Mouse (Mus musculus) retina, postnatal 1 day (tissue): ENCODE measurements at regions not wholly inside any gene's neighbourhood (a gene's known extent, or its start where the extent isn't known, plus 50 kb on each side); places are given as distances from the start of the nearest gene placed in this dataset.
"Not testable (repeated sequence)": the region's sequence is repeated elsewhere in the genome, so short reads cannot be mapped to it uniquely, and the experiment has no call there.

ENCODE experiments used
- DNase-seq: peaks from one replicate; pipeline ENCODE4 v3.0.0-alpha.2; 2012

GRCm38 (mm10) chrX:135112109-135112508 lies 65.3 kb downstream of the Gm15023 start:
- DNase-seq: not testable (repeated sequence)

- peak; percentile 62 for DNase-seq
These were observed 66.6 kb downstream of the Gm15023 start for GRCm38 (mm10) chrX:135110866-135111265.

GRCm38 (mm10) chrX:135101594-135101993 lies 75.8 kb downstream of the Gm15023 start:
- DNase-seq: peak; percentile 61

- DNase-seq: no peak
These were observed 79.3 kb downstream of the Gm15023 start for GRCm38 (mm10) chrX:135098101-135098500.

- no peak for DNase-seq
These were observed 81.2 kb downstream of the Gm15023 start for GRCm38 (mm10) chrX:135096206-135096605.

- peak; percentile 40 for DNase-seq
These were observed 82.1 kb upstream of the Zmat1 start for GRCm38 (mm10) chrX:135091074-135091473.

- DNase-seq: peak; percentile 29
These were observed 78.1 kb upstream of the Zmat1 start for GRCm38 (mm10) chrX:135087068-135087579.

- DNase-seq: not testable (repeated sequence)
These were observed 77.6 kb upstream of the Zmat1 start for GRCm38 (mm10) chrX:135086564-135086963.

- not testable (repeated sequence) for DNase-seq
These were observed 77.0 kb upstream of the Zmat1 start for GRCm38 (mm10) chrX:135085770-135086553.

- no peak for DNase-seq
These were observed 71.6 kb upstream of the Zmat1 start for GRCm38 (mm10) chrX:135080380-135081158.

- no peak for DNase-seq
These were observed 70.4 kb upstream of the Zmat1 start for GRCm38 (mm10) chrX:135079388-135079787.

GRCm38 (mm10) chrX:135075903-135076302 lies 66.9 kb upstream of the Zmat1 start:
- DNase-seq: no peak

GRCm38 (mm10) chrX:135069448-135069847 lies 60.4 kb upstream of the Zmat1 start:
- DNase-seq: no peak

GRCm38 (mm10) chrX:135060184-135060583 lies 51.2 kb upstream of the Zmat1 start:
- no peak for DNase-seq

- no peak for DNase-seq
These were observed 49.9 kb upstream of the Zmat1 start for GRCm38 (mm10) chrX:135058949-135059348.
